Mouse (Mus musculus): ENCODE data around the gene Tbccd1. TPM values are rescaled to one million over a fixed set of nuclear protein-coding genes. Genes with fewer than 3 reads are reported as not detected.
A peak's percentile ranks its signal among the peaks of the same experiment; 100 is the strongest.

Gene Tbccd1
- polyA plus RNA-seq (2016; fragmentation: Nextera tagmentation; extraction: Ambion mirVana): 35.2 and 37.0 TPM in 2 replicates

DNA sequence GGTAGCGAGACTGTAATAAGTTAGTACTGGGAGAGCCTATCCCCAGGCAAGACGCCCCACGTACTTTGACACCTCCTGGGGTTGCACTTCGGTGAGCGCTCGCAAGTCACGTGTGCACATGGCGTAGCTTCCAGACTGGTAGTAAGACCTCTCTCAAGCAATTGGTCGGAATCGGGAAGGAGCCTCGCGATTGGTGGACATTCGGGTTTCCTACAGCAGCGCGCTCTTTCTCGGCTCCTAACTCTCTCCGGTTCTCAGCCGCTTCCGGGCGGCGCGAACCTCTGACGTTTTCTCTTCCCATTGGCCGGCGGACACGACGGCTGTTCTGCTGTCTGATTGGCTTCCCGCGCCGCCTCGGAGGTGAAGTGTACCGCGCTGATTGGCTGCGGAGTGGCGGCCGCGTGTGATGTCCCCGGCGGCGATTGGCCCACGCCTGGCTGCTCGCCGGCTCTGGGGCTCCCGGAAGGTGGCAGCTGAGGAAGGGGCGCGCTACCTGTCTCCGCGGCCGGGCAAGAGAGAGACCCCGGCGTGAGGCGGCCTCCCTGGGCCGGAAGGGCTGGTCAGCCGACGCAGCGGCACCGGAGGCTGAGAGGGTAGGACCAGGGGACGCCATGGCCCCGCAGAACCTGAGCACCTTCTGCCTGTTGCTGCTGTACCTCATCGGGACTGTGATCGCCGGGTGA lies at the start of gene Tbccd1, which contains the start of gene Dnajb11:
Gene Tbccd1 (minus strand): TSS at position 239 of the 683 bp plus-strand sequence.
Gene Dnajb11 (plus strand): TSS at position 415 of the 683 bp plus-strand sequence.
- Histone ChIP-seq H3K4me2 (peak within 1 kb of the TSS; percentile 92), H3K9ac (replicated peaks) (peak within 1 kb of the TSS; percentile 83), H3K9me3 (no peaks in the 10 kb centered on the region), H3K36me3 (peaks cover 16% of the 10 kb centered on the region), H3K4me3 (replicated peaks) (peak within 1 kb of the TSS; percentile 96), H3K4me1 (replicated peaks) (peaks cover 12% of the 10 kb centered on the region), H3K27ac (peak within 1 kb of the TSS; percentile 77), H3K27me3 (no peaks in the 10 kb centered on the region)
- ATAC-seq (ENCODE audit: insufficient number of reproducible peaks, insufficient read depth, low FRiP score, low TSS enrichment, low read depth): peak; percentile 100
- WGBS: under 1% methylated on average over 62 of the region's 62 CpGs

GRCm38 (mm10) chr16:22901326-22901725 lies 43.9 kb upstream of the Tbccd1 start:
- 81% methylated on average over 3 of the region's 3 CpGs for whole genome bisulfite sequencing
- Histone ChIP-seq H3K9ac (replicated peaks) (no peak overlapping the region), H3K9me3 (no peaks in the 10 kb centered on the region), H3K27me3 (peaks cover 5% of the 10 kb centered on the region; the same call in 1 of the 2 replicates), H3K27ac (no peak overlapping the region), H3K4me1 (replicated peaks) (0 out of 2 replicates have a peak, but pooled peaks cover 3% of the 10 kb centered on the region), H3K36me3 (no peaks in the 10 kb centered on the region), H3K4me3 (replicated peaks) (no peak overlapping the region), H3K4me2 (no peak overlapping the region)
- ATAC-seq (ENCODE audit: insufficient number of reproducible peaks, insufficient read depth, low FRiP score, low TSS enrichment, low read depth): no peak

DNA sequence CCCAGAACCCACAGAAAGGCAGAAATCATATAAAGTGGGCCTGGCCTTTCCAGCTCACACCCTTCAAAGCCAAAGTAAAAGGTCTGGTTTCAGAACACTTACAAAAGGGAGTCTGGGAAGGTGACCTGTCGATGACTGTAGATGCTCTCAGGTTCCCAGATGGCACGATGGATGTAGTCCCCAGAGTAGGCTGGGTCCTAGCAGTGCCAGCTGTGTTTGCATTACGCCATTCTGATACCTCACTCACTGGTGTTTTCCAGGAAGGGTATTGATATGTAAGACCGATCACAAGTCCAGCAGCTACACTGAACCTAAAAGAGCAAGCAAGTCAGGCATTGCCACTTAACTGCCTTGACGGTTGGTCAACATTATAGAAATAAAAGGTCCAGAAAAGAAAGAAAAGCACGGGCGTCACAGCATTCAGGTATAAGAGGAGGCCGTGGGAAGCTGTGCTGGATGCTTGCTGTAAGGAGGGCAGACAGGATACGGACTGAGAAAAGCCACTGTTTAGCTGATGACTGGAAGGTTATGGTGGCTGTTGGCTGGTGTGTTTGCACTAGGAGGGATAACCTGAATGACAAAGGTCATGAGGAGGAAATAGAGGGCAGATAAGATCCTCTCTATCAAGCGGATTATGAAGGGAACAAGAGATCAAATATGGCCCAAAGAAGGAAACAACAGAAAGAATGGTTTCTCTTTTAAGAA lies 42.5 kb upstream of the Tbccd1 start:
- Histone ChIP-seq H3K4me2 (no peak overlapping the region), H3K4me1 (replicated peaks) (0 out of 2 replicates have a peak, but pooled peaks cover 3% of the 10 kb centered on the region), H3K9ac (replicated peaks) (no peak overlapping the region), H3K27me3 (peaks cover 5% of the 10 kb centered on the region; the same call in 1 of the 2 replicates), H3K27ac (no peak overlapping the region), H3K4me3 (replicated peaks) (no peak overlapping the region), H3K36me3 (no peaks in the 10 kb centered on the region), H3K9me3 (no peaks in the 10 kb centered on the region)
- WGBS: 83% methylated on average over 10 of the region's 10 CpGs
- ATAC-seq (ENCODE audit: insufficient number of reproducible peaks, insufficient read depth, low FRiP score, low TSS enrichment, low read depth): no peak

DNA sequence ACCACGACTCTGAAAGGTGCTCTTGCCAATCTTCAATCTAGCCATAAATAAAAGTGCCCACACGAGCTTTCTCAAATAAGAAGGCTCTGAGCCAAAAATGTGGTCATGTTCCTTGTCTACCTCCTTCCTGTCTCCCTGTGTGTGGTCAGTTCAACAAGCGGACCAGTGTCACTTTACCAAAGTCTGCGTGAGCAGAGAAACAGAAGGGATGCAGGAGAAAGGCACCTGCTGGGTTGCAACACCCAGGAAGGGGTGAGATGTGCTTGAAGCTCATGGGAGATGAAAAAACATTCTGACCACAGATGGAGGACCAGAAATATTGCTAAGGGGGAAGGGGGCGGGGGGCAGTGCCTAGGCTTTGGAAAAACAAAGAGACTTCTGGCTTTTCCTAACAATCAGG lies 41.9 kb upstream of the Tbccd1 start:
- Histone ChIP-seq H3K27ac (no peak overlapping the region), H3K4me1 (replicated peaks) (0 out of 2 replicates have a peak, but pooled peaks cover 3% of the 10 kb centered on the region), H3K27me3 (peaks cover 5% of the 10 kb centered on the region; the same call in 1 of the 2 replicates), H3K9ac (replicated peaks) (no peak overlapping the region), H3K36me3 (no peaks in the 10 kb centered on the region), H3K4me2 (no peak overlapping the region), H3K9me3 (no peaks in the 10 kb centered on the region), H3K4me3 (replicated peaks) (no peak overlapping the region)
- WGBS: 58% methylated on average over 5 of the region's 5 CpGs
- no peak for ATAC-seq (ENCODE audit: insufficient number of reproducible peaks, insufficient read depth, low FRiP score, low TSS enrichment, low read depth)

DNA sequence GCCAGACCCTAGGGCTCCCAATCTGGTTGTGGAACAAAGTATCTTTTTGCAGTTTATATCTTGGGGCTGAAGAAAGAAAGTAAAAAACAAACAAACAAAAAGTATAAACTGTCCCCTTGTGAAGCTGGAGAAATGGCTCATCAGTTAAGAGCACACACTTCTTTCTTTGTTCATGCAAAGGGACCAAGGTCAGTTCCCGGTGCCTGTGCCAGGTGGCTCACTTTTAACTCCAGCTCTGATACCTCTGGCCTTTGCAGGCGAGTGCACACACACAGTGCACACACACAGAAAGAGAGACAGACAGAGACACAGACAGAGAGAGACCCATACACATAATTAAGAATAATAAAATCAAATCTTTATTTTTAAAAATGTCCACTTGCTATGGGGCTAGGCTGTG lies 39.1 kb upstream of the Tbccd1 start:
- Histone ChIP-seq H3K27me3 (peaks cover 5% of the 10 kb centered on the region; the same call in 1 of the 2 replicates), H3K27ac (no peak overlapping the region), H3K9ac (replicated peaks) (no peak overlapping the region), H3K9me3 (no peaks in the 10 kb centered on the region), H3K4me1 (replicated peaks) (0 out of 2 replicates have a peak, but pooled peaks cover 3% of the 10 kb centered on the region), H3K4me2 (no peak overlapping the region), H3K4me3 (replicated peaks) (no peak overlapping the region), H3K36me3 (no peaks in the 10 kb centered on the region)
- 67% methylated on average over 2 of the region's 2 CpGs for WGBS
- no peak for ATAC-seq (ENCODE audit: insufficient number of reproducible peaks, insufficient read depth, low FRiP score, low TSS enrichment, low read depth)

- Histone ChIP-seq H3K4me2 (no peak overlapping the region), H3K9me3 (no peaks in the 10 kb centered on the region), H3K36me3 (no peaks in the 10 kb centered on the region), H3K4me3 (replicated peaks) (no peak overlapping the region), H3K4me1 (replicated peaks) (0 out of 2 replicates have a peak, but pooled peaks cover under 1% of the 10 kb centered on the region), H3K27ac (no peak overlapping the region), H3K27me3 (peaks cover 5% of the 10 kb centered on the region; the same call in 1 of the 2 replicates), H3K9ac (replicated peaks) (no peak overlapping the region)
- ATAC-seq (ENCODE audit: insufficient number of reproducible peaks, insufficient read depth, low FRiP score, low TSS enrichment, low read depth): no peak
- 74% methylated on average over 7 of the region's 8 CpGs for WGBS
Measured at GRCm38 (mm10) chr16:22894095-22894494, 36.6 kb upstream of the Tbccd1 start.

- Histone ChIP-seq H3K9me3 (no peaks in the 10 kb centered on the region), H3K4me3 (replicated peaks) (no peak overlapping the region), H3K9ac (replicated peaks) (no peak overlapping the region), H3K36me3 (no peaks in the 10 kb centered on the region), H3K4me2 (no peak overlapping the region), H3K4me1 (replicated peaks) (no peaks in the 10 kb centered on the region), H3K27ac (no peak overlapping the region), H3K27me3 (no peaks in the 10 kb centered on the region)
- WGBS: 90% methylated on average over 8 of the region's 8 CpGs
- ATAC-seq (ENCODE audit: insufficient number of reproducible peaks, insufficient read depth, low FRiP score, low TSS enrichment, low read depth): no peak
Measured at GRCm38 (mm10) chr16:22891733-22892154, 34.3 kb upstream of the Tbccd1 start.

DNA sequence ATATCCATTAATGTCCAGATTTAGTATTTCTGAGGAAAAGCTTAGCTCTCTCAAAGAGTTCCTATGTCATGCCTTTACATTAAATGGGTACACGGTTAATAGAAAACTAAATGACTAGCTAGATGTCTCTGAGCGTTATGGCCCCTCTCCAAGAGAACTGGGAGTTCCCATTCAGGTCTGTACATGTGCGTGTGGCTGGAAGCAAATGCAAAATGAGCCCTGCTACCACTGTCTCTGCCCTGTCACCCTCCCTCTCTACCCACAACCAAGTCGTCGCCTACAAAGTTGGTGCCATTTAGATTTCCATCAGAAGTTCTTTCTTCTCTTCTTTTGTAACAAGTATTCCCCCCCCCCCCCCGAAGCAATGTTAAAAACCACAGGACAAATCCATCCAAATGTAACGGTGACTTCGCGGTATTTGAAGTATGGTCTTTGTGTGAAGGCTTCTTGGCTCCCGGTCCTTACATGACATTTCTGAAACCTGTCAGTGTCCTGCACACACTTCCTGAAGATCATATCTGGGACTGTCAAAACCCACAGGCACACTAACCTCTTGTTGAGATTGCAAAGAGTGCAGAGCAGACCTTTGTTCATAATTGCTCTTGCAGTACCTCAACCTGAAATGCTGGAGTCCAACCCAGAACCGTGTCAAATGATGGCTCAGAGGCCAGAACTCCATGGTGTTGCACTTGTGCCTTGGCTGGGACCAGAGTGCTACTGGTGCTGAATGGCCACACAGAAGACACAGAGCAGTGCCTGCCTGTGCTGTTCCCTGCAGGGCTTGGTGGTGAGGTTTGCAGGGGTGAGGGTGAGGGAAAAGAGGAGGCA lies 33.4 kb upstream of the Tbccd1 start, which contains the start of gene Ahsg:
Gene Ahsg (plus strand): TSS at position 595 of the 828 bp plus-strand sequence.
- H3K27me3 ChIP-seq: no peaks in the 10 kb centered on the region
- WGBS: 85% methylated on average over 11 of the region's 11 CpGs
- H3K27ac ChIP-seq: no peak within 1 kb of the TSS
- no peak within 1 kb of the TSS for H3K9ac ChIP-seq (replicated peaks)
- H3K4me1 ChIP-seq (replicated peaks): no peaks in the 10 kb centered on the region
- H3K4me3 ChIP-seq (replicated peaks): no peak within 1 kb of the TSS
- no peak for ATAC-seq (ENCODE audit: insufficient number of reproducible peaks, insufficient read depth, low FRiP score, low TSS enrichment, low read depth)
- H3K36me3 ChIP-seq: no peaks in the 10 kb centered on the region
- no peaks in the 10 kb centered on the region for H3K9me3 ChIP-seq
- H3K4me2 ChIP-seq: no peak within 1 kb of the TSS

- ATAC-seq (ENCODE audit: insufficient number of reproducible peaks, insufficient read depth, low FRiP score, low TSS enrichment, low read depth): no peak
- H3K4me1 ChIP-seq (replicated peaks): no peaks in the 10 kb centered on the region
- WGBS: 86% methylated on average over 8 of the region's 8 CpGs
Measured at GRCm38 (mm10) chr16:22889716-22890115, 32.2 kb upstream of the Tbccd1 start.

GRCm38 (mm10) chr16:22888835-22889234 lies 31.4 kb upstream of the Tbccd1 start:
- Histone ChIP-seq H3K4me3 (replicated peaks) (no peak overlapping the region), H3K9ac (replicated peaks) (no peak overlapping the region), H3K9me3 (no peaks in the 10 kb centered on the region), H3K27me3 (no peaks in the 10 kb centered on the region), H3K27ac (no peak overlapping the region), H3K4me2 (no peak overlapping the region), H3K36me3 (no peaks in the 10 kb centered on the region), H3K4me1 (replicated peaks) (no peaks in the 10 kb centered on the region)
- ATAC-seq (ENCODE audit: insufficient number of reproducible peaks, insufficient read depth, low FRiP score, low TSS enrichment, low read depth): no peak
- 74% methylated on average over 4 of the region's 4 CpGs for WGBS

More at GRCm38 (mm10) chr16:22889716-22890115, 32.2 kb upstream of the Tbccd1 start:
- H3K4me2 ChIP-seq: no peak overlapping the region
- no peaks in the 10 kb centered on the region for H3K36me3 ChIP-seq
- no peak overlapping the region for H3K9ac ChIP-seq (replicated peaks)
- H3K27ac ChIP-seq: no peak overlapping the region
- H3K27me3 ChIP-seq: no peaks in the 10 kb centered on the region
- H3K4me3 ChIP-seq (replicated peaks): no peak overlapping the region
- H3K9me3 ChIP-seq: no peaks in the 10 kb centered on the region
